Comparison of ENCODE assay signal across 11 mouse cellular contexts in the genomic region with DNA sequence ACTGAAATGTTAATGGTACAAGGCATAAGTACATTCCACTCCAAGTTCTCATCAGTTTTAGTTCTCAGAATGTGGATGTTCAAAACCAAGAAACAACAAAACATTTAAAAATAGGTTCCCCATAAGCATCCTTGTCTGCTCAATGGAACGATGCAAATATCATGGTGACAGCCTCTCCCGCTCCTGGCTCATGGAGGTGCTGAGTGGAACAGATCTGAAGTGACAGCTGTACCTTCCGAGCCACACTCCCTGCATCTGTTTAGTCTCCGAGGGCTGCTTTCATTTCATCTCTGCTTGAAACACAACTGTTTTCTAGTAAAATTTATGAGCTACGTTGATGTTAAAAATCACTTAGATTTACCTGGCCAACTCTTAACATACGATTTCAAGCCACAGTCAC.
DNase-seq lines count a peak whose midpoint lies in the region; ATAC-seq lines count a peak whose summit lies in the region.
"Had no signal": no experiment of that assay in that cellular context is flagged by ENCODE, and none has a peak within 500 bp of the region (broad histone marks: within the 10 kb centered on the region; RNA-seq: fewer than 3 reads in every experiment).

No protein-coding gene starts in this region.

- H3K4me2 ChIP-seq in hindbrain, embryonic 15.5 days, result 0 out of 2 replicates have a peak overlapping the region, but pooled peaks have one; percentile 21
- peak overlapping the region; percentile 7; the same call in 1 of the 2 replicates for H3K4me2 ChIP-seq in neural tube, embryonic 15.5 days
- H3K4me2 ChIP-seq: embryonic facial prominence, embryonic 12.5 days had no signal

- H3K36me3 ChIP-seq in hindbrain, embryonic 15.5 days, result no peaks in the 10 kb centered on the region
- H3K36me3 ChIP-seq in neural tube, embryonic 15.5 days, result no peaks in the 10 kb centered on the region
- H3K36me3 ChIP-seq: embryonic facial prominence, embryonic 12.5 days had no signal

- H3K4me3 ChIP-seq in hindbrain, embryonic 15.5 days, result no peak overlapping the region
- H3K4me3 ChIP-seq in neural tube, embryonic 15.5 days (replicated peaks), result no peak overlapping the region
- H3K4me3 ChIP-seq: embryonic facial prominence, embryonic 12.5 days had no signal

- H3K27me3 ChIP-seq in hindbrain, embryonic 15.5 days, result no peaks in the 10 kb centered on the region
- H3K27me3 ChIP-seq in neural tube, embryonic 15.5 days (replicated peaks), result no peaks in the 10 kb centered on the region
- H3K27me3 ChIP-seq: embryonic facial prominence, embryonic 12.5 days had no signal

- peaks cover 3% of the 10 kb centered on the region; the same call in 1 of the 2 replicates for H3K4me1 ChIP-seq in hindbrain, embryonic 15.5 days (replicated peaks)
- H3K4me1 ChIP-seq in neural tube, embryonic 15.5 days, result peaks cover 7% of the 10 kb centered on the region; the same call in 1 of the 2 replicates
- H3K4me1 ChIP-seq: embryonic facial prominence, embryonic 12.5 days had no signal

- H3K9me3 ChIP-seq in hindbrain, embryonic 15.5 days, result no peaks in the 10 kb centered on the region
- no peaks in the 10 kb centered on the region for H3K9me3 ChIP-seq in neural tube, embryonic 15.5 days (replicated peaks)
- H3K9me3 ChIP-seq: embryonic facial prominence, embryonic 12.5 days had no signal

- peak overlapping the region; percentile 45; the same call in 1 of the 2 replicates for H3K27ac ChIP-seq in hindbrain, embryonic 15.5 days (replicated peaks)
- no peak overlapping the region for H3K27ac ChIP-seq in neural tube, embryonic 15.5 days (replicated peaks)
- H3K27ac ChIP-seq: embryonic facial prominence, embryonic 12.5 days; macrophage had no signal

- 54% methylated on average over 6 of the region's 6 CpGs for WGBS in hindbrain, embryonic 15.5 days
- WGBS in neural tube, embryonic 15.5 days, result 59% methylated on average over 6 of the region's 6 CpGs

- H3K9ac ChIP-seq in hindbrain, embryonic 15.5 days, result no peak overlapping the region
- H3K9ac ChIP-seq in neural tube, embryonic 15.5 days (replicated peaks), result no peak overlapping the region
- H3K9ac ChIP-seq: embryonic facial prominence, embryonic 12.5 days had no signal

- ATAC-seq in hindbrain, embryonic 15.5 days (ENCODE audit: low FRiP score, low read depth), result no peak
- no peak for ATAC-seq in neural tube, embryonic 15.5 days (ENCODE audit: low FRiP score)

- DNase-seq in layer of hippocampus, adult 11-12 months (ENCODE audit: low spot score), result peak; percentile 30
- DNase-seq in layer of hippocampus, postnatal 25 days (ENCODE audit: extremely low spot score in 1 of 2, low spot score in 1 of 2), result no peak
- peak; percentile 61 for DNase-seq in cerebellum, adult 11-12 months
- DNase-seq in T-cell, adult 2 months (ENCODE audit: low spot score), result no peak
- no peak for DNase-seq in lung, postnatal 36 days
- DNase-seq: adrenal gland, postnatal 25 days; kidney, adult 8-10 months had no signal

Comparison
In these comparisons a context has a peak if more than half of its experiments do, and no peak if none do; other contexts are left out.
1. DNase-seq: peak in layer of hippocampus, adult 11-12 months (single experiment) and cerebellum, adult 11-12 months (single experiment); none in layer of hippocampus, postnatal 25 days (0 of 2), T-cell, adult 2 months (single experiment) and lung, postnatal 36 days (single experiment).